8 mouse cellular contexts compared by ENCODE assay signal in the genomic region with DNA sequence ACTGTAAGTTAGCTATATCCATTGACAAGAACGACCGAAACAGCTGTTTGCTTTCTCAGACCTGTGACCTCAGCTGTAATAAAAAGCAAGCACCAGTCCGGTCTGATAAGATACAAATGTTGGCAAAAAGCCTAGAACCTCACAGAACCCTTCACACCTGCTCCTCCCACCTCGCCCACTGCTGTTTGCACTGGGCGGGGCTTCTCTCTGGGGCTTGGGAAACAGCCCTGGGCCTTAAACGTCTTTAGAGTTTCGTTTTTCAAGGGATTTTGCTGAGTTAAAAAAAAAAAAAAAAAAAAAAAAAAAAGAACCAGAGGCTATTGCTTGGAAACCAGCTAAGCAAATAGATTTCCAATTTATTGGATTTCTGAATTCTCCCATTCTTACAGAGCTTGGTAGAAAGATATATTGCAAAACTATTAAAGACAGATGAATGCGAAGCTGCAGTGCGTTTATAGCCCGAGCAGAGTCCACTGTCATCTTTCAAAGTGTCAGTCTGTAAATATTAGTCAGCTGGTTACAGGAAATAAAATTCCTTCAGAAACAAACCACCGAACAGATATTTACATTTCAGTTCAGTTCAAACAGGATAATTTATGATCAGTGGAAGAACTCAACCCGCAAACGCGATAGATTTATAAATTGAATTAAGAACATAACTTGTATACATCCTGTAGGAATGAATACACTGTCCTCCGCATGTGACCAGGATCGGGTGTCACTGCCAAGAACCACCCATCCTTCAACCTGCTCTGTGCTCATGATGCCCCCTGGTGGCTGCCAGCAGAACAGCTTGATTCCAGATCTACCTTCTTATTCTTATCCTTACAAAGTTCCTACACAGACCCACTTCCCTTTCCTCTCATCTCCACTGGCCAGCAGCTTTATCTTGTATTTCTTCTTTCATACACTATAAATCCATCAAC. TPM values are rescaled to one million over a fixed set of nuclear protein-coding genes. Genes with fewer than 3 reads are reported as not detected.
DNase-seq lines count a peak whose midpoint lies in the region; ATAC-seq lines count a peak whose summit lies in the region.

No protein-coding gene starts in this region.

- H3K27ac ChIP-seq in heart, embryonic 14.5 days (replicated peaks in 1 of 2; ENCODE audit: control insufficient read depth in 1 of 2, insufficient read depth in 1 of 2, low read depth in 2 of 2, low read length in 2 of 2), result peak overlapping the region in 1 of 2 experiments; percentile 50; a peak in 1 of 4 replicates
- no peak overlapping the region for H3K27ac ChIP-seq in liver, embryonic 12.5 days

- WGBS in heart, embryonic 14.5 days, result 7% methylated on average over 16 of the region's 16 CpGs
- WGBS in liver, embryonic 12.5 days (ENCODE audit: insufficient replicate concordance), result 17% methylated on average over 16 of the region's 16 CpGs

- peaks cover 4% of the 10 kb centered on the region for H3K36me3 ChIP-seq in heart, embryonic 14.5 days (ENCODE audit: control insufficient read depth, insufficient read depth, low read length)
- H3K36me3 ChIP-seq in liver, embryonic 12.5 days, result no peaks in the 10 kb centered on the region
- no peaks in the 10 kb centered on the region for H3K36me3 ChIP-seq in splenic B cell, adult 2 months (ENCODE audit: control insufficient read depth, insufficient read depth, low read length, poor library complexity, severe bottlenecking)

- peak overlapping the region in 1 of 2 experiments; percentile 23; a peak in 2 of 4 replicates for H3K4me3 ChIP-seq in heart, embryonic 14.5 days (ENCODE audit: control insufficient read depth in 1 of 2, insufficient read depth in 1 of 2, low read depth in 1 of 2, low read length in 2 of 2)
- peak overlapping the region; percentile 24 for H3K4me3 ChIP-seq in liver, embryonic 12.5 days

- H3K4me2 ChIP-seq in heart, embryonic 14.5 days (ENCODE audit: low read length), result peak overlapping the region; percentile 62
- peak overlapping the region; percentile 59 for H3K4me2 ChIP-seq in liver, embryonic 12.5 days

- H3K9ac ChIP-seq in heart, embryonic 14.5 days (ENCODE audit: low read length), result no peak overlapping the region
- no peak overlapping the region for H3K9ac ChIP-seq in liver, embryonic 12.5 days

- H3K9me3 ChIP-seq in heart, embryonic 14.5 days (ENCODE audit: control insufficient read depth, low read length), result no peaks in the 10 kb centered on the region
- H3K9me3 ChIP-seq in liver, embryonic 12.5 days (replicated peaks), result no peaks in the 10 kb centered on the region

- H3K4me1 ChIP-seq in heart, embryonic 14.5 days (ENCODE audit: control insufficient read depth in 2 of 2, insufficient read depth in 2 of 2, low read length in 2 of 2), result peaks cover 7 to 18% of the 10 kb centered on the region in 2 experiments
- H3K4me1 ChIP-seq in liver, embryonic 12.5 days, result peaks cover 13% of the 10 kb centered on the region

- DNase-seq in CD8-positive naive resting alpha-beta T cell, adult 2 months (ENCODE audit: low read depth in 2 of 2, low spot score in 2 of 2), result peak; percentile 57 to 69
- DNase-seq in c-Kit-negative CD71-positive TER-119-positive erythroid progenitor cells, embryonic 14.5 days (ENCODE audit: low read depth, low spot score), result peak; percentile 49
- peak; percentile 66 for DNase-seq in fibroblast of lung, adult 2 months (ENCODE audit: low read depth)
- DNase-seq in kidney, postnatal 10 days, result peak; percentile 93
- peak; percentile 79 for DNase-seq in naive thymus-derived CD4-positive, alpha-beta T cell, adult 2 months (ENCODE audit: low read depth)
- DNase-seq in splenic B cell, adult 2 months (ENCODE audit: low read depth, low spot score), result peak; percentile 76

- no peaks in the 10 kb centered on the region for H3K27me3 ChIP-seq in heart, embryonic 14.5 days (ENCODE audit: control insufficient read depth, insufficient read depth, low read length)
- no peaks in the 10 kb centered on the region for H3K27me3 ChIP-seq in liver, embryonic 12.5 days (replicated peaks)
- H3K27me3 ChIP-seq in splenic B cell, adult 2 months (ENCODE audit: control insufficient read depth, insufficient read depth, low read length, poor library complexity, severe bottlenecking), result no peaks in the 10 kb centered on the region

- ATAC-seq in heart, embryonic 14.5 days (ENCODE audit: insufficient number of reproducible peaks, insufficient read depth, low FRiP score, low read depth), result peak; percentile 86
- peak; percentile 70 for ATAC-seq in liver, embryonic 12.5 days

RNA-seq across cellular contexts. Expression of gene Mansc1, which starts 17.3 kb away (rescaled TPM):
- polyA plus RNA-seq in heart, embryonic 14.5 days (2014; fragmentation: Nextera tagmentation; extraction: Ambion mirVana), result 8.2 and 8.6 TPM in 2 replicates
- 0.74 and 0.85 TPM in 2 replicates for polyA plus RNA-seq in liver, embryonic 12.5 days (2016; fragmentation: Nextera tagmentation; extraction: Ambion mirVana)

RNA-seq across cellular contexts. Expression of gene Borcs5, which starts 24.3 kb away (rescaled TPM):
- 14.9 and 17.2 TPM in 2 replicates for polyA plus RNA-seq in heart, embryonic 14.5 days (2014; fragmentation: Nextera tagmentation; extraction: Ambion mirVana)
- 13.5 and 14.1 TPM in 2 replicates for polyA plus RNA-seq in liver, embryonic 12.5 days (2016; fragmentation: Nextera tagmentation; extraction: Ambion mirVana)

RNA-seq across cellular contexts. Expression of gene Lrp6, which starts 48.2 kb away (rescaled TPM):
- 23.0 and 26.4 TPM in 2 replicates for polyA plus RNA-seq in heart, embryonic 14.5 days (2014; fragmentation: Nextera tagmentation; extraction: Ambion mirVana)
- polyA plus RNA-seq in liver, embryonic 12.5 days (2016; fragmentation: Nextera tagmentation; extraction: Ambion mirVana), result 12.6 and 13.1 TPM in 2 replicates
